Mouse (Mus musculus) hindbrain, embryonic 15.5 days (tissue): ENCODE measurements around the gene Ssxb5. TPM values are rescaled to one million over a fixed set of nuclear protein-coding genes. Genes with fewer than 3 reads are reported as not detected.
"Not testable (repeated sequence)": the region's sequence is repeated elsewhere in the genome, so short reads cannot be mapped to it uniquely, and the experiment has no call there.

Experiments used
- ATAC-seq: fragments of 200-750 bp; cut with Nextera tagmentation; 2 replicates; pipeline ENCODE4 v1.8.0; 2017; ENCODE audit warnings: low read depth, moderate number of reproducible peaks, moderate TSS enrichment; ENCODE audit not compliant: low FRiP score
- H3K27ac ChIP-seq: fragments of 300-500 bp; sonication (generic); replicated peaks from 2 replicates; pipeline ENCODE4 v1.5.1; 2015; ENCODE audit warnings: mild to moderate bottlenecking, inconsistent platforms
- H3K27me3 ChIP-seq: fragments of 300-500 bp; sonication (generic); 2 replicates; pipeline ENCODE4 v1.6.1; 2015; ENCODE audit warnings: control low read depth, inconsistent platforms
- H3K36me3 ChIP-seq: fragments of 300-500 bp; sonication (generic); 2 replicates; pipeline ENCODE4 v1.6.1; 2015; ENCODE audit warnings: control low read depth, inconsistent platforms
- H3K4me1 ChIP-seq: fragments of 300-500 bp; sonication (generic); replicated peaks from 2 replicates; pipeline ENCODE4 v1.6.1; 2015; ENCODE audit warnings: control low read depth, inconsistent platforms
- H3K4me2 ChIP-seq: fragments of 300-500 bp; sonication (generic); 2 replicates; pipeline ENCODE4 v1.6.1; 2015; ENCODE audit warnings: moderate library complexity, mild to moderate bottlenecking, inconsistent platforms
- H3K4me3 ChIP-seq: fragments of 300-500 bp; sonication (generic); 2 replicates; pipeline ENCODE4 v1.5.1; 2015; ENCODE audit warnings: mild to moderate bottlenecking, inconsistent platforms
- H3K9ac ChIP-seq: fragments of 300-500 bp; sonication (generic); 2 replicates; pipeline ENCODE4 v1.6.1; 2015; ENCODE audit warnings: inconsistent platforms
- H3K9me3 ChIP-seq: fragments of 300-500 bp; sonication (generic); 2 replicates; pipeline ENCODE4 v1.6.1; 2016; ENCODE audit warnings: control low read depth, inconsistent platforms
- WGBS: fragments of 180-500 bp; shearing (Covaris S2); methylation state at CpG from one replicate; pipeline ENCODE4 v1.1.7; 2015; 5-methylcytosine and 5-hydroxymethylcytosine counted together
- polyA plus RNA-seq: library from polyadenylated mRNA; unstranded; fragments of >200 nt; fragmentation: Nextera tagmentation; extraction: Ambion mirVana; gene quantifications from 2 replicates; pipeline ENCODE4 v1.2.1, GENCODE M21; 2015

Gene Ssxb5
- polyA plus RNA-seq: not detected in 2 replicates

- H3K36me3 ChIP-seq, H3K4me2 ChIP-seq, ATAC-seq, H3K9me3 ChIP-seq, H3K27ac ChIP-seq, H3K4me1 ChIP-seq, H3K4me3 ChIP-seq, H3K27me3 ChIP-seq, H3K9ac ChIP-seq: not testable (repeated sequence)
- 86% methylated on average over 4 of the region's 4 CpGs for WGBS
These were observed at the start of gene Ssxb5 for GRCm38 (mm10) chrX:8803391-8803790. Gene Ssxb5 (plus strand): TSS chrX:8803691.

GRCm38 (mm10) chrX:8832043-8832442, 28.6 kb downstream of the Ssxb5 start:
- H3K27ac ChIP-seq: no peak overlapping the region
- H3K4me3 ChIP-seq: no peak overlapping the region
- H3K36me3 ChIP-seq: no peaks in the 10 kb centered on the region
- H3K27me3 ChIP-seq: no peaks in the 10 kb centered on the region
- H3K4me1 ChIP-seq: no peaks in the 10 kb centered on the region
- ATAC-seq: 0 out of 2 replicates have a peak, but pooled peaks have one; percentile 54
- H3K9ac ChIP-seq: no peak overlapping the region
- no peaks in the 10 kb centered on the region for H3K9me3 ChIP-seq
- H3K4me2 ChIP-seq: no peak overlapping the region

GRCm38 (mm10) chrX:8843694-8844093, 40.2 kb downstream of the Ssxb5 start, which contains the start of gene Gm6592:
Gene Gm6592 (plus strand): TSS chrX:8843994.
- no peak within 1 kb of the TSS for H3K4me2 ChIP-seq
- no peak within 1 kb of the TSS for H3K4me3 ChIP-seq
- no peak within 1 kb of the TSS for H3K27ac ChIP-seq
- WGBS: 83% methylated on average over 1 of the region's 1 CpGs
- H3K9me3 ChIP-seq: no peaks in the 10 kb centered on the region
- H3K36me3 ChIP-seq: no peaks in the 10 kb centered on the region
- no peaks in the 10 kb centered on the region for H3K27me3 ChIP-seq
- H3K4me1 ChIP-seq: no peaks in the 10 kb centered on the region
- no peak for ATAC-seq
- H3K9ac ChIP-seq: no peak within 1 kb of the TSS

- no peak overlapping the region for H3K9ac ChIP-seq
These were observed 49.0 kb downstream of the Ssxb5 start for GRCm38 (mm10) chrX:8852486-8852885.

More at GRCm38 (mm10) chrX:8852486-8852885, 49.0 kb downstream of the Ssxb5 start:
- Histone ChIP-seq H3K4me1 (no peaks in the 10 kb centered on the region), H3K4me3 (no peak overlapping the region), H3K36me3 (no peaks in the 10 kb centered on the region), H3K4me2 (no peak overlapping the region), H3K27ac (no peak overlapping the region), H3K9me3 (no peaks in the 10 kb centered on the region), H3K27me3 (no peaks in the 10 kb centered on the region)
- WGBS: 91% methylated on average over 10 of the region's 10 CpGs
- ATAC-seq: no peak

Other genes with a start within 250 kb of the Ssxb5 start
- not detected in 2 replicates for gene Ssxb3, start 211.9 kb upstream of the Ssxb5 start, polyA plus RNA-seq
- not detected in 2 replicates for gene Ssxb8, start 112.8 kb upstream of the Ssxb5 start, polyA plus RNA-seq
- gene Ssx9, start 55.3 kb upstream of the Ssxb5 start, polyA plus RNA-seq: not detected in 2 replicates
- not detected in 2 replicates for gene Gm6592, start 40.3 kb downstream of the Ssxb5 start, polyA plus RNA-seq
- not detected in 2 replicates for gene Gm5751, start 70.6 kb downstream of the Ssxb5 start, polyA plus RNA-seq
- 26.2 and 28.8 TPM in 2 replicates for gene B630019K06Rik, start 88.7 kb downstream of the Ssxb5 start, polyA plus RNA-seq
- not detected in 2 replicates for gene Fthl17b, start 159.3 kb downstream of the Ssxb5 start, polyA plus RNA-seq
- not detected in 2 replicates for gene Fthl17c, start 172.9 kb downstream of the Ssxb5 start, polyA plus RNA-seq
- gene Fthl17d, start 183.1 kb downstream of the Ssxb5 start, polyA plus RNA-seq: not detected in 2 replicates
- not detected in 2 replicates for gene Fthl17e, start 229.8 kb downstream of the Ssxb5 start, polyA plus RNA-seq